ENCODE assay signal across 29 mouse cellular contexts in the genomic region with DNA sequence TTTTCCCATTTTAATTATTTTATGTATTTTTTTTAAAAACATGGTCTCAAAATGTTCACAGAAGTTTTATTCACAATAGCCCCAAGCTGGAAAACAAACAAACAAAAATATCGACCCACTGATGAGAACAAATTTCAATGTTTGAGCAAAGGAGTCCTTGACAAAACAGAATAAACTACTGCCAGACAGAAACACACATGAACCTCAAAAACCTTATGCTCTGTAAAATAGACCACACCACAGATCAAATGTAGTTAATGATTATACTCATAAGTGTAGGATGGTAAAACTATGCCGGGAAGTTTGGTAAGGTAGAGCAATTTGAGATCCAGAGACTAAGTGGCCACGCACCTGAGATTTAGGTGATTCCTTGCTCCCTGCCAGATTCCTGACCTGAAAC.
"Had no signal": no experiment of that assay in that cellular context is flagged by ENCODE, and none has a peak within 500 bp of the region (broad histone marks: within the 10 kb centered on the region; RNA-seq: fewer than 3 reads in every experiment).

No protein-coding gene starts in this region.

- H3K9ac ChIP-seq: limb, embryonic 12.5 days; limb, embryonic 13.5 days; limb, embryonic 15.5 days; liver, embryonic 12.5 days; liver, embryonic 13.5 days; liver, embryonic 14.5 days; liver, embryonic 15.5 days; lung, embryonic 14.5 days; lung, embryonic 15.5 days; midbrain, embryonic 12.5 days; midbrain, embryonic 13.5 days; midbrain, embryonic 15.5 days; neural tube, embryonic 12.5 days had no signal

- H3K4me3 ChIP-seq: left cerebral cortex, adult 2 months; limb, embryonic 10.5 days; limb, embryonic 12.5 days; limb, embryonic 13.5 days; limb, embryonic 15.5 days; liver, embryonic 12.5 days; liver, embryonic 13.5 days; liver, embryonic 15.5 days; lung, embryonic 15.5 days; megakaryocyte, embryonic 14.5 days; midbrain, embryonic 10.5 days; midbrain, embryonic 12.5 days; midbrain, embryonic 13.5 days; midbrain, embryonic 15.5 days; myocyte; neural tube, embryonic 12.5 days had no signal

- H3K27ac ChIP-seq: left cerebral cortex, adult 2 months; limb, embryonic 10.5 days; limb, embryonic 12.5 days; limb, embryonic 13.5 days; limb, embryonic 15.5 days; liver, embryonic 12.5 days; liver, embryonic 13.5 days; liver, embryonic 14.5 days; liver, embryonic 15.5 days; lung, embryonic 15.5 days; macrophage; midbrain, embryonic 10.5 days; midbrain, embryonic 12.5 days; midbrain, embryonic 13.5 days; midbrain, embryonic 15.5 days; neural tube, embryonic 12.5 days had no signal

- DNase-seq: left cerebral cortex, postnatal 4 days; liver, embryonic 13.5 days; lung, adult 18-20 months; lung, adult 2 months; lung, embryonic 14.5 days; lung, postnatal 10 days; lung, postnatal 14 days; lung, postnatal 36 days; lung, postnatal 4 days; midbrain, embryonic 14.5 days had no signal

- H3K36me3 ChIP-seq: limb, embryonic 10.5 days; limb, embryonic 12.5 days; limb, embryonic 13.5 days; limb, embryonic 15.5 days; liver, embryonic 12.5 days; liver, embryonic 13.5 days; liver, embryonic 15.5 days; lung, embryonic 15.5 days; midbrain, embryonic 10.5 days; midbrain, embryonic 12.5 days; midbrain, embryonic 13.5 days; midbrain, embryonic 15.5 days; neural tube, embryonic 12.5 days had no signal

- H3K9me3 ChIP-seq: limb, embryonic 10.5 days; limb, embryonic 12.5 days; limb, embryonic 13.5 days; limb, embryonic 15.5 days; liver, embryonic 12.5 days; liver, embryonic 13.5 days; liver, embryonic 15.5 days; lung, embryonic 15.5 days; megakaryocyte, embryonic 14.5 days; midbrain, embryonic 10.5 days; midbrain, embryonic 12.5 days; midbrain, embryonic 13.5 days; midbrain, embryonic 15.5 days; neural tube, embryonic 12.5 days had no signal

- H3K4me2 ChIP-seq: limb, embryonic 12.5 days; limb, embryonic 13.5 days; limb, embryonic 15.5 days; liver, embryonic 12.5 days; liver, embryonic 13.5 days; liver, embryonic 15.5 days; lung, embryonic 14.5 days; lung, embryonic 15.5 days; midbrain, embryonic 11.5 days; midbrain, embryonic 12.5 days; midbrain, embryonic 13.5 days; midbrain, embryonic 15.5 days; neural tube, embryonic 12.5 days had no signal

- ATAC-seq: liver, embryonic 12.5 days; midbrain, embryonic 13.5 days; midbrain, embryonic 15.5 days; midbrain, embryonic 16.5 days had no signal

- H3K27me3 ChIP-seq: limb, embryonic 12.5 days; limb, embryonic 13.5 days; limb, embryonic 15.5 days; liver, embryonic 12.5 days; liver, embryonic 13.5 days; liver, embryonic 15.5 days; lung, embryonic 15.5 days; megakaryocyte, embryonic 14.5 days; midbrain, embryonic 12.5 days; midbrain, embryonic 13.5 days; midbrain, embryonic 15.5 days; neural tube, embryonic 12.5 days had no signal

- H3K4me1 ChIP-seq: limb, embryonic 10.5 days; limb, embryonic 12.5 days; limb, embryonic 13.5 days; limb, embryonic 15.5 days; liver, embryonic 12.5 days; liver, embryonic 13.5 days; liver, embryonic 15.5 days; lung, embryonic 15.5 days; megakaryocyte, embryonic 14.5 days; midbrain, embryonic 10.5 days; midbrain, embryonic 12.5 days; midbrain, embryonic 13.5 days; midbrain, embryonic 15.5 days; neural tube, embryonic 12.5 days had no signal
